Mouse (Mus musculus): ENCODE measurements around the gene Ccr6.

Ccr6 gene

GRCm38 (mm10) chr17:8233618-8234214 lies 2.1 kb upstream of the Ccr6 start:
- WGBS = 73% methylated on average over 15 of the region's 15 CpGs

- 87% methylated on average over 4 of the region's 4 CpGs for WGBS
These were observed 1.3 kb upstream of the Ccr6 start for GRCm38 (mm10) chr17:8234537-8234936.

GRCm38 (mm10) chr17:8238012-8238710 lies 2.3 kb downstream of the Ccr6 start:
- 63% methylated on average over 15 of the region's 15 CpGs for WGBS

GRCm38 (mm10) chr17:8239561-8239960 lies 3.7 kb downstream of the Ccr6 start:
- WGBS = 76% methylated on average over 3 of the region's 3 CpGs

GRCm38 (mm10) chr17:8240517-8240916 lies 4.7 kb downstream of the Ccr6 start:
- WGBS = 84% methylated on average over 4 of the region's 4 CpGs

- WGBS = 87% methylated on average over 12 of the region's 12 CpGs
These were observed 5.8 kb downstream of the Ccr6 start for GRCm38 (mm10) chr17:8241645-8242044.

- 84% methylated on average over 11 of the region's 11 CpGs for WGBS
These were observed 6.3 kb downstream of the Ccr6 start for GRCm38 (mm10) chr17:8242186-8242585.

- WGBS = 88% methylated on average over 2 of the region's 2 CpGs
These were observed 8.3 kb downstream of the Ccr6 start for GRCm38 (mm10) chr17:8244124-8244523.

GRCm38 (mm10) chr17:8246102-8246754 lies 10.4 kb downstream of the Ccr6 start:
- 82% methylated on average over 4 of the region's 4 CpGs for WGBS

GRCm38 (mm10) chr17:8251704-8252103 lies 15.9 kb downstream of the Ccr6 start:
- WGBS = 92% methylated on average over 7 of the region's 7 CpGs

- 88% methylated on average over 3 of the region's 3 CpGs for WGBS
These were observed 19.1 kb downstream of the Ccr6 start for GRCm38 (mm10) chr17:8254914-8255313.

- WGBS = 87% methylated on average over 6 of the region's 6 CpGs
These were observed 19.7 kb downstream of the Ccr6 start for GRCm38 (mm10) chr17:8255583-8255982.

GRCm38 (mm10) chr17:8256982-8257381 lies 21.1 kb downstream of the Ccr6 start:
- 78% methylated on average over 8 of the region's 8 CpGs for WGBS

- WGBS = 9% methylated on average over 7 of the region's 7 CpGs
These were observed 28.8 kb downstream of the Ccr6 start for GRCm38 (mm10) chr17:8264638-8265037.

GRCm38 (mm10) chr17:8272054-8272749 lies 36.4 kb downstream of the Ccr6 start:
- 52% methylated on average over 6 of the region's 6 CpGs for WGBS

- 87% methylated on average over 6 of the region's 6 CpGs for WGBS
These were observed 37.1 kb downstream of the Ccr6 start for GRCm38 (mm10) chr17:8272951-8273350.

- WGBS = 83% methylated on average over 4 of the region's 4 CpGs
These were observed 40.2 kb downstream of the Ccr6 start for GRCm38 (mm10) chr17:8276071-8276470.

GRCm38 (mm10) chr17:8276680-8277079 lies 40.8 kb downstream of the Ccr6 start:
- 82% methylated on average over 7 of the region's 7 CpGs for WGBS

GRCm38 (mm10) chr17:8277266-8277665 lies 41.4 kb downstream of the Ccr6 start:
- WGBS = 76% methylated on average over 3 of the region's 3 CpGs

GRCm38 (mm10) chr17:8278356-8278755 lies 42.5 kb downstream of the Ccr6 start:
- 91% methylated on average over 3 of the region's 3 CpGs for WGBS

GRCm38 (mm10) chr17:8282821-8283525 lies 47.1 kb downstream of the Ccr6 start, which contains the start of gene Mpc1:
Mpc1 (plus strand) TSS chr17:8282904.
- WGBS = under 1% methylated on average over 35 of the region's 35 CpGs

All from cerebral cortex, adult 2 months (tissue).